Mouse (Mus musculus): Measurements from ENCODE around the gene Map1b.

Map1b gene

GRCm38 (mm10) chr13:99528456-99528855, 12.1 kb upstream of the Map1b start:
- no peak for DNase-seq (ENCODE audit: low read depth)

DNA sequence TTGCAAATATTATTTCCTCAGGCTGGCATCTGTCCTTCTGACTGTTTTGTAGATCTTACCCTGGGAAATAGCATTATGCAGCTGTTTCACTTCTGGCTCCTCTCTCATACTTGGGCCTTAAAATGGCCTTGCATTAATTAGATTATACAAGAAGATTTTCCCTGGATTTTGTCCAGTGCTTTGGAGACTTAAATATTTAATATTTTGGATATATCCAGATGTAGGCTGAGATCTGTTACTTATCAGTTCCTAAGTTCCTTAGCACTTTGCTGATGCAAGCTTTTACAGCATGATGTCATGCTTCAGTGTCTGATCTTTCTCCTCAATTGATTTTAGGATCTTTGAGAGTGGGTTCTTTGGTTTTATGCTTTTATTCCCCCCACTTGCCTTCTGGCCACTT, 11.6 kb upstream of the Map1b start:
- DNase-seq (ENCODE audit: low read depth), result no peak

- no peak for DNase-seq (ENCODE audit: low read depth)
Measured at GRCm38 (mm10) chr13:99525491-99525890, 9.2 kb upstream of the Map1b start.

- DNase-seq (ENCODE audit: low read depth), result no peak
Measured at GRCm38 (mm10) chr13:99517836-99518235, 1.5 kb upstream of the Map1b start.

- DNase-seq (ENCODE audit: low read depth), result no peak
Measured at GRCm38 (mm10) chr13:99515736-99516447, 448 bp downstream of the Map1b start.

DNA sequence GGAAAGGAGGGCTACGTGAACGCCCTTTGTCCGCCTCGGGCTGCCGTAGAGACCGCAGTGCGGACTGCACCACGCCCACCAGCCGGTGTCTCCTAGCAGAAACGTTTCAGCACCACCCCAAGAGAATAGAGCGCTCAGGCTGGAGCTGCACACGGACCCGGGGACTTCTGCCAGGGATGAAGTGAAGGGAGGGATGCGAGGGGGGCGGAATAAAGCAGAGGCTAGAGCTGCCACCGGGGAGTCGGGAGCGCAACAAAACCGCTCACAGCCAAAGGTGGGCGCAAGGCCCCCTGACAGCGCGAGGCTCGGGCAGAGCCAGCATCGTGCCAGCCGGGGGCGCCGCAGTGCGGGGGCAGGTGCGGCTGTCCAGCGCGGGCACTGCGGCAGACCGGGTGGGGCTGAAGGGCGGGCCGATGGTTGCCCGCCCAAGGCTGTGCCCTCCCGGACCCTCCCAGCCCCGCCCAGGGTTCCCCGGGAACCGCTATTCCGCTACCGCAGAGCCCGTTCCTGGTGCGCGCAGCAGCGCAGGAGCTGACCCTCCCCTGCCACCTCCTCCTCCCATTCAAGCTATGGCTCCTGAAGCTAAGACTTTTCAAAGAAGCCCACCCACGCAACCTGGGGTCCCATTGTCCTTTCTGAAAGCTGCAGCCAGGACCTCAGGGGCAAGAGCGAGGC, 1.3 kb downstream of the Map1b start:
- DNase-seq (ENCODE audit: low read depth), result no peak

- DNase-seq (ENCODE audit: low read depth), result no peak
Measured at GRCm38 (mm10) chr13:99513990-99514389, 2.4 kb downstream of the Map1b start.

DNA sequence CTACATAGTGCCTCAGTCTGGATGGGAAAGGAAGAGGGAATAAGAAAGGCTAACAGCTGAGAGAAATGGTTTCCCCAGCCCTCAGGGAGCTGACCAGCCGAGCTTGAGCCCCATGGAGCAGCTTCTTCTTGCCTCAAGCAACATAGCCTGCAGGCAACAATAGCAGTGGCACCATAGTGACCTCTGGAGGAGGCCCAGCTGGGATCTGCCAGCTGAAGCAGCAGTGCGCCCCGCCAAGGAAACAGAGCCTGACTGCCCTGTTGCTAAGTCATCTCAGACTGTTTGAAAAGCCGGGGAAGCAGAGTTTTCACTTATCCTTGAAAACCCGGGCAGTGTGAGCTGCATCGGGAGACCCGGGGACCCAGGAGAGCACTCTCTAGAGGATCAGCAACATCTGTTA, 3.2 kb downstream of the Map1b start:
- no peak for DNase-seq (ENCODE audit: low read depth)

GRCm38 (mm10) chr13:99509896-99510295, 6.4 kb downstream of the Map1b start:
- no peak for DNase-seq (ENCODE audit: low read depth)

DNA sequence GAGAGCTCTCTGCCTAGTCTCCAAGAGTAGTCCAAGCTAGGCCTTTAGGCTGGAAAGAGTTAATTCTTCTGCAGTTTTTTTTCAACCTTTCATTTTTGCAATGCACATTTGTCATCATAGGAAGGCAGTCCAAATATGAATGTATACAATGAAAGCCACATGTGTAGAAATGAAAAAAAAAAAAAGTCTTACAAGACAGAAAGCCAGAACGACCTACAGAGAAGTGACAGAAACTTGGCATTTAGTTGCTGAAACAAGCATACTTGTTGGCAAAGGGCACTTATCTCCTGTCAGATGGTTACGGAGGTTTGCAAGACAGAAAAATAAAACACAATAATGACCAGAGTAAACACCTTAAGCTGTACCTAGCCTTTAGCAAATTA, 9.8 kb downstream of the Map1b start:
- no peak for DNase-seq (ENCODE audit: low read depth)

- DNase-seq (ENCODE audit: low read depth), result no peak
Measured at GRCm38 (mm10) chr13:99505826-99506579, 10.3 kb downstream of the Map1b start.

- no peak for DNase-seq (ENCODE audit: low read depth)
Measured at GRCm38 (mm10) chr13:99503370-99503979, 12.9 kb downstream of the Map1b start.

GRCm38 (mm10) chr13:99502911-99503310, 13.4 kb downstream of the Map1b start:
- no peak for DNase-seq (ENCODE audit: low read depth)

DNA sequence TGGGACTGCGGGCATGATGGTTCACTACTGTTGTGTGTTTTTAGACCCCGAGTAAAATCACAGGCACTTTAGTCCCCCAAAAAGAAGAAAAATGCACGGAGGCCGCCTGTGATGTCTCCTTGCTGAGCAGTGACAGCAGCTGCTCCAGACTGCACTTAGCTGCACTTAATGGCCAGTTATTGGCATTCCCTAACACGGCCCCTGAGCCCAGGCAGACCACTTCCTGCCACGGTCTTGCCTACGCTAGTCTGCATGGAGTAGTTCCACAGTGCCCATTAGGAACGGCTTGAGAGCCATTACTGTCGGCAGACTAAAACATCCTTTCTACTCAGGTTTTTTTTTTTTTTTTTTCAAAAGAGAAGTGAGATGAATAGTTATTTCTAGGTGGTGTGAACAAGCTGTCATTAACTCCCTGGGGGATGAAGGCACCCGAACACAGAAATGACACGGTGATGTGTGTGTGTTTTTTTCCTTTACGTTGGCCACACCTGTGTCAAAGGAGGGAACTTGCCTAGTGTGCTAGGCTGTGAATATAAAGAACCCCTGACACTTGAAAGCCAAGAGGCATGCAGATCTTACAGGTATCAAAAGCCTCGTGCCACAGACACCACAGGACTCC, 14.1 kb downstream of the Map1b start:
- DNase-seq (ENCODE audit: low read depth), result no peak

- no peak for DNase-seq (ENCODE audit: low read depth)
Measured at GRCm38 (mm10) chr13:99501393-99501792, 14.9 kb downstream of the Map1b start.

DNA sequence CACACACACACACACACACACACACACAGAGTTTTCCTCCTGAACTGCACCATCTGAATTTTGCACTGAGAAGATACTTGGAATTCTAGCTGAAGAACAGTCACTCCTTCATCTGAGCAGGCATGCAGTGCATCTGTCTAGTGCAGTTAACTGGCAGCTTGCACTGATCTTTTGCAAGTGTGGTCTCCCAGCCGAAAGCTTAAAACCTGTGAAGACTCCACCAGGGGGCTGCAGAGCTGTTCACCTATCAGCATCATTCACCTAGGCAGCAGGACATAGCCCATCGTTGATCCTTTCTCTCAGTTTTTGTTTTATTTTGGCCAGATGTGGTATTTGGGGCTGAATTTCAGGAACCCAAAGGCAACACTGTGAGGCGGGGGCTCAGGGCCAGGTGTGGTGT, 15.7 kb downstream of the Map1b start:
- DNase-seq (ENCODE audit: low read depth), result no peak

DNA sequence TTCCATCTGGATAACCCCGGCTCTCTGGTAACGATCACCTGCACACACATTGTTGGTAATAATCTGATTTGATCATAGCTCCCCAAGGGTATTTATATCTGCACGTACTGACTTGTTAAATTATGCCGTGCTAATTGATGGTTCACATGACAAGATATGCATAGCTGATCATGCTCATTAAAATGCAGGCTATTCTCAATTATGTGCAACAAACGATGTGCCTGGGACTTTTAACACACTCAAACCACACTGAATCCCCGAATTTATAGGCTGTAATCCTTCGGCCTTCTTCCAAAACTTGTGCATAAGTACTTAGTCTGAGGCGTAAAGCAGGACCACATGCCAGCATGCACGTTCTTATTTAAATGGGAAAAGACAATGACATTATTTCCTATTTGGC, 16.6 kb downstream of the Map1b start:
- no peak for DNase-seq (ENCODE audit: low read depth)

GRCm38 (mm10) chr13:99496106-99496505, 20.2 kb downstream of the Map1b start:
- DNase-seq (ENCODE audit: low read depth), result no peak

DNA sequence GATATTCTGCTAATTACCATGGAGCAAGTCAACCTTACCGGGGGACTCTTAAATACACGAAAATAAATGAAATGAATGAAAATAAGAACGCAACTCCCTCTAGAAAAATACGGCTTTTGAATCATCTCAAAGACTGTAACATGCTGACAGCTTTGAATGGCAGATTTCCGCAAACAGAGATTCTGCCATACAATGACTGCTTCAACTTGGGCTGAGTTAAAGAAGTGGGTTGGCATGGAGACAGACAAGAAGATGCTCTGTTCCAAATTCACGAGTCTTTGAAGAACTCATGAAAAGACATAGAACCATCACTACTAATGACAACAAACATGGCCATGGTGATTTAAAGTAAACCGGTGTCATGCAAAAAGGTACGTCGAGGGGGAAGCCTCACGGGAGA, 21.9 kb downstream of the Map1b start:
- no peak for DNase-seq (ENCODE audit: low read depth)

GRCm38 (mm10) chr13:99493304-99493904, 22.9 kb downstream of the Map1b start:
- DNase-seq (ENCODE audit: low read depth), result no peak

DNA sequence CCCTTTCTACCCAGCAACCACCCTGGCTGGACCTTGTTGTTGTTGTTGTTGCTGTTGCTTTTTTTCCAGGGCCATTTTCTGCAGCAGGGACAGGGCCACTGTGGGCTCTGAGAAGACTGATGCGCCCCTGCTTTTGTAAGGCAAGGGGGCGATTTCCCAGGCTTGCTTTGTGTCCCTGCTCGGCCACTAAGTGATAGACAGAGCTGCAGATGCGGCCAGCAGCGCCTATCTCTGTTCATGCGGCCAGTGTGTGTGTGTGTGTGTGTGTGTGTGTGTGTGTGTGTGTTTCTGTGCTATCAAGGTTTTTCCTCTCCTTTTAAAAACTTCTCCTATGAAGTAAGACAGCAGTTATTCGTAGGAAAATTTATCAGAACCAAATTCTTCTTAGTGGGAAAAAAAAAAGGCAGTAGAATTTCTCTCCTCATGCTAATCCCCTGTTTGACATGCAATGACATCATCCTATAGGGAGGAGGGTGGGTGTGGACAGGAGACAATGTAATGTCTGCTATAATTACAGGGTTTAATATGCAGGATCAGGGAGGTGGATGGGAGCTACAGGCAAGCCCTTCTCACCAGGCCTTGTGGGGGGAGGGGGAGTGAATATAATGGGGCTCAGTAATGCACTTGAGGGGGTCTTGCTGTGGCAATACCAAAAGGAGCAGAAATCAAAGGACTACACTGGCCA, 23.6 kb downstream of the Map1b start:
- DNase-seq (ENCODE audit: low read depth), result no peak

All from c-Kit-positive CD71-positive TER-119-negative erythroid progenitor cells, embryonic 14.5 days (primary cell).